Mouse (Mus musculus) CH12.LX (cell line): ENCODE results near the gene Cela1. TPM values are rescaled to one million over a fixed set of nuclear protein-coding genes. Genes with fewer than 3 reads are reported as not detected.

ENCODE experiments used
- DNase-seq: peaks from one replicate; pipeline ENCODE4 v3.0.0-alpha.2; 2013; ENCODE audit errors: extremely low read depth
- H3K27ac ChIP-seq: 2 replicates; pipeline ENCODE4 v1.5.1; 2012; ENCODE audit warnings: low read depth, mild to moderate bottlenecking, control low read depth, moderate library complexity; ENCODE audit not compliant: insufficient read depth
- H3K27me3 ChIP-seq: replicated peaks from 2 replicates; pipeline ENCODE3; 2012; ENCODE audit warnings: inconsistent platforms
- H3K36me3 ChIP-seq, 2 experiments: replicated peaks in 1 of 2; 2 replicates each; pipeline versions ENCODE3 to v1.6.1; 2012; ENCODE audit warnings: inconsistent platforms in 1 of 2, low read length in 1 of 2, mild to moderate bottlenecking in 1 of 2, mixed read lengths in 1 of 2, moderate library complexity in 1 of 2; ENCODE audit not compliant: control insufficient read depth in 1 of 2, insufficient read depth in 1 of 2
- H3K4me1 ChIP-seq, 2 experiments: 2 replicates each; pipeline ENCODE4 v1.6.1; 2012; ENCODE audit warnings: inconsistent platforms in 1 of 2, moderate library complexity in 1 of 2; ENCODE audit not compliant: insufficient read depth in 2 of 2, control insufficient read depth in 1 of 2
- H3K4me2 ChIP-seq: 2 replicates; pipeline ENCODE4 v1.6.1; 2012; ENCODE audit warnings: low read depth, mild to moderate bottlenecking, control low read depth; ENCODE audit not compliant: poor library complexity, insufficient read depth, severe bottlenecking
- H3K4me3 ChIP-seq, 3 experiments: fragments of 150-350 bp in 1 of 3; sonication (generic) in 1 of 3; replicated peaks in 1 of 3; 2 replicates each; pipeline versions ENCODE3 to v1.5.1; 2011 to 2012; ENCODE audit warnings: low read depth in 2 of 3, low read length in 2 of 3, mild to moderate bottlenecking in 2 of 3, moderate library complexity in 2 of 3, control low read depth in 1 of 3, improper control_type of control experiment in 1 of 3, inconsistent platforms in 1 of 3, mixed read lengths in 1 of 3; ENCODE audit not compliant: poor library complexity in 1 of 3
- H3K79me2 ChIP-seq: replicated peaks from 2 replicates; pipeline ENCODE4 v1.6.1; 2012; ENCODE audit warnings: mild to moderate bottlenecking, moderate library complexity; ENCODE audit not compliant: control insufficient read depth, poor library complexity, insufficient read depth, severe bottlenecking; ENCODE audit errors: extremely low read depth
- H3K9ac ChIP-seq: 2 replicates; pipeline ENCODE4 v1.6.1; 2012; ENCODE audit warnings: low read depth, mild to moderate bottlenecking, control low read depth, moderate library complexity; ENCODE audit not compliant: insufficient read depth
- H3K9me3 ChIP-seq: replicated peaks from 2 replicates; pipeline ENCODE3; 2012; ENCODE audit warnings: low read length, inconsistent platforms, mixed read lengths
- BHLHE40 ChIP-seq: IDR thresholded peaks from 2 replicates; pipeline ENCODE4 v1.6.1; 2011; ENCODE audit warnings: mild to moderate bottlenecking, low read depth, low read length, improper control_type of control experiment
- CHD1 ChIP-seq: IDR thresholded peaks from 2 replicates; pipeline ENCODE4 v1.6.1; 2012; ENCODE audit warnings: low read depth, low read length, improper control_type of control experiment, inconsistent platforms
- CTCF ChIP-seq, 2 experiments: IDR thresholded peaks in 1 of 2; conservative IDR thresholded peaks in 1 of 2; 2 replicates each; pipeline ENCODE4 v1.5.1; 2011 to 2012; ENCODE audit warnings: low read depth in 2 of 2, low read length in 2 of 2, improper control_type of control experiment in 1 of 2, inconsistent platforms in 1 of 2, mild to moderate bottlenecking in 1 of 2, moderate library complexity in 1 of 2
- ELF1 ChIP-seq: IDR thresholded peaks from 2 replicates; pipeline ENCODE4 v1.6.1; 2014; ENCODE audit warnings: low read depth, mild to moderate bottlenecking, inconsistent platforms, low read length, improper control_type of control experiment
- ETS1 ChIP-seq: conservative IDR thresholded peaks from 2 replicates; pipeline ENCODE4 v1.6.1; 2012; ENCODE audit warnings: low read depth, mild to moderate bottlenecking, inconsistent platforms, low read length, improper control_type of control experiment, moderate library complexity
- JUN ChIP-seq: IDR thresholded peaks from 2 replicates; pipeline ENCODE4 v1.6.1; 2011; ENCODE audit warnings: low read depth, mild to moderate bottlenecking, low read length, improper control_type of control experiment, moderate library complexity; ENCODE audit not compliant: insufficient read depth
- JUND ChIP-seq: conservative IDR thresholded peaks from 2 replicates; pipeline ENCODE4 v1.6.1; 2011; ENCODE audit warnings: low read depth, low read length, improper control_type of control experiment
- KAT2A ChIP-seq: IDR thresholded peaks from 2 replicates; pipeline ENCODE4 v1.6.1; 2012; ENCODE audit warnings: low read length, improper control_type of control experiment, inconsistent platforms; ENCODE audit not compliant: insufficient replicate concordance
- MEF2A ChIP-seq: IDR thresholded peaks from 2 replicates; pipeline ENCODE4 v1.6.1; 2014; ENCODE audit warnings: low read depth, mild to moderate bottlenecking, inconsistent platforms, low read length, improper control_type of control experiment, borderline replicate concordance
- MXI1 ChIP-seq: IDR thresholded peaks from 2 replicates; pipeline ENCODE4 v1.6.1; 2011; ENCODE audit warnings: mild to moderate bottlenecking, low read depth, low read length, improper control_type of control experiment
- MYC ChIP-seq: IDR thresholded peaks from 2 replicates; pipeline ENCODE4 v1.6.1; 2011; ENCODE audit warnings: low read depth, mild to moderate bottlenecking, improper control_type of control experiment, low read length
- NELFE ChIP-seq: IDR thresholded peaks from 2 replicates; pipeline ENCODE4 v1.6.1; 2011; ENCODE audit warnings: low read depth, low read length, improper control_type of control experiment
- PAX5 ChIP-seq: IDR thresholded peaks from 2 replicates; pipeline ENCODE4 v1.6.1; 2012; ENCODE audit warnings: low read length, inconsistent platforms, mixed read lengths
- POLR2A ChIP-seq: IDR thresholded peaks from 2 replicates; pipeline ENCODE4 v1.6.1; 2011; ENCODE audit warnings: low read depth, mild to moderate bottlenecking, improper control_type of control experiment, low read length
- POLR2AphosphoS2 ChIP-seq: IDR thresholded peaks from 2 replicates; pipeline ENCODE4 v1.6.1; 2011; ENCODE audit warnings: low read depth, low read length, improper control_type of control experiment
- RAD21 ChIP-seq: IDR thresholded peaks from 2 replicates; pipeline ENCODE4 v1.6.1; 2011; ENCODE audit warnings: low read depth, mild to moderate bottlenecking, low read length, improper control_type of control experiment, moderate library complexity
- SMC3 ChIP-seq: IDR thresholded peaks from 2 replicates; pipeline ENCODE4 v1.6.1; 2011; ENCODE audit warnings: low read depth, low read length, improper control_type of control experiment
- TBP ChIP-seq: conservative IDR thresholded peaks from 2 replicates; pipeline ENCODE4 v1.6.1; 2011; ENCODE audit warnings: low read depth, low read length, improper control_type of control experiment
- TCF12 ChIP-seq: IDR thresholded peaks from 2 replicates; pipeline ENCODE4 v1.6.1; 2014; ENCODE audit warnings: low read depth, mild to moderate bottlenecking, inconsistent platforms, low read length, improper control_type of control experiment
- UBTF ChIP-seq: IDR thresholded peaks from 2 replicates; pipeline ENCODE4 v1.6.1; 2012; ENCODE audit warnings: low read depth, mild to moderate bottlenecking, inconsistent platforms, low read length, improper control_type of control experiment, moderate library complexity
- USF2 ChIP-seq: conservative IDR thresholded peaks from 2 replicates; pipeline ENCODE4 v1.6.1; 2011; ENCODE audit warnings: low read depth, low read length, improper control_type of control experiment
- ZC3H11A ChIP-seq: IDR thresholded peaks from 2 replicates; pipeline ENCODE4 v1.6.1; 2012; ENCODE audit warnings: low read depth, mild to moderate bottlenecking, inconsistent platforms, low read length, improper control_type of control experiment
- ZKSCAN1 ChIP-seq: IDR thresholded peaks from 2 replicates; pipeline ENCODE4 v1.6.1; 2012; ENCODE audit warnings: low read depth, inconsistent platforms, low read length, improper control_type of control experiment, borderline replicate concordance
- ZMIZ1 ChIP-seq: IDR thresholded peaks from 2 replicates; pipeline ENCODE4 v1.6.1; 2012; ENCODE audit warnings: low read depth, mild to moderate bottlenecking, inconsistent platforms, low read length, improper control_type of control experiment
- ZNF384 ChIP-seq: IDR thresholded peaks from 2 replicates; pipeline ENCODE4 v1.6.1; 2012; ENCODE audit warnings: low read depth, low read length, improper control_type of control experiment, inconsistent platforms
- dilution Hi-C: fragments of 300-500 bp; cut with MboI; formaldehyde crosslinking; loops from 2 replicates; pipeline ENCODE4 v1.14.3; 2020; ENCODE audit warnings: low sequenced_read_pairs; ENCODE audit not compliant: extremely low pct_unique_long_range_greater_than_20kb, extremely low pct_ligation_motif_present
- in situ Hi-C: fragments of 300-500 bp; cut with MboI; formaldehyde crosslinking; loops from 3 replicates; pipeline ENCODE4 v1.14.3; 2019; ENCODE audit warnings: low sequenced_read_pairs, low pct_ligation_motif_present, low pct_unique_long_range_greater_than_20kb, mixed read lengths
- polyA plus RNA-seq: library from polyadenylated mRNA; unstranded; fragments of >175 nt; gene quantifications from 2 replicates; pipeline ENCODE4 v1.2.1, GENCODE M21; 2012; ENCODE audit warnings: low read depth; ENCODE audit not compliant: insufficient read length
- total RNA-seq, 2 experiments: library from RNA; depleted of rRNA; stranded (reverse); fragments of 300-350 nt in 1 of 2; fragments of >200 nt in 1 of 2; gene quantifications; 2 replicates each; pipeline ENCODE4 v1.2.3; 2012 to 2014

Gene Cela1
- total and polyA plus RNA-seq, 3 experiments, result 1.3 to 4.8 (median 3.3) TPM

DNA sequence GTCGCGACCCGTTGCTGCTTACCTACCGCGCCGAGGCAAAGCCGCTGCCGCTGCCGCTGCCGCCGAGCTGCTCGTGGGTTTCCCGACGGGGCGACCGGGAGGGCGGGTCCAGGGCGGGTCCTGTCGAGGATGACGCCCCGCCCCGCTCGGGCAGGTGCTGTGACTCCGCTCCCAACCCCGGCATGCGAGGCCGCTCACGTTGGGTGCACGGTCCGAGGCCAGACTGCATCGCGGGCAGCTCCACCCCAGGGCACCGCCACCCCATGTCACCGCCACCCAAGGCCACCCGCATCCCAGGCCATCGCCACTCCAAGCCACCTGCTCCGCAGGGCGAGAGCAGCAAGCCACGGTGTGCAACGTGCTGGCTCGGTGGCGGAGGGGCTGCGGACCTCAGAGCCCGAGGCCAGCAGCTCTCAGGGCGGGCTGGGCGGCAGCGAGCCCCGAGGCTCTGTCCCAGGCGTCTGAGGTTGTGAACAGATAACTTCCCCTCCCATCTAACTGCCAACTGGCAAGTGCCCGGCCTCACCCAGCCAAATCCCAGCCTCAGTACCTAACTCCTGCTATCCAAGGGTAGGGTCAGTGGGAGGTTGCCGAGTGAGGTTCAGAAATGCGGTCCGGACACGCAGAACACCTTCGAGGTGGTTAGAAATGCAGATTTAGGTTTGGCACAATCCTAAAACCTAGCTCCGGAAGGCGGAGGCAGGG, 41.7 kb upstream of the Cela1 start, which contains the start of gene Galnt6:
TSS of gene Galnt6 (minus strand) at position 96 of the 705 bp plus-strand sequence.
- Histone ChIP-seq H3K4me1 (peaks cover 22 to 49% of the 10 kb centered on the region in 2 experiments), H3K4me3 (peak within 1 kb of the TSS in 2 of 3 experiments; percentile 24 to 47), H3K36me3 (peaks cover 13 to 48% of the 10 kb centered on the region in 2 experiments), H3K79me2 (no peaks in the 10 kb centered on the region), H3K27me3 (no peaks in the 10 kb centered on the region), H3K9ac (peak within 1 kb of the TSS; percentile 29), H3K4me2 (peak within 1 kb of the TSS; percentile 52), H3K27ac (no peak within 1 kb of the TSS), H3K9me3 (peaks cover 5% of the 10 kb centered on the region)
- dilution Hi-C loops (no loop called here), in situ Hi-C loops (no loop called here)
- DNase-seq, result no peak
- no peak for TF ChIP-seq ELF1
- no peak for TF ChIP-seq TBP
- no peak for TF ChIP-seq JUND
- no peak for TF ChIP-seq USF2
- no peak for TF ChIP-seq MXI1
- no peak for TF ChIP-seq KAT2A
- no peak for TF ChIP-seq ZKSCAN1
- no peak for TF ChIP-seq RAD21
- TF ChIP-seq CHD1, result no peak
- no peak for TF ChIP-seq CTCF (conservative IDR thresholded peaks at IDR 0.05 in 1 of 2, IDR thresholded peaks at IDR 0.05 in 1 of 2; ENCODE audit: low read depth in 2 of 2, low read length in 2 of 2)
- no peak for TF ChIP-seq UBTF
- no peak for TF ChIP-seq BHLHE40
- TF ChIP-seq PAX5, result no peak
- TF ChIP-seq POLR2AphosphoS2, result no peak
- no peak for TF ChIP-seq ZMIZ1
- TF ChIP-seq ZC3H11A, result no peak
- no peak for TF ChIP-seq MEF2A
- no peak for TF ChIP-seq ZNF384
- no peak for TF ChIP-seq TCF12

GRCm38 (mm10) chr15:100728586-100728985, 40.9 kb upstream of the Cela1 start:
- Histone ChIP-seq H3K27me3 (no peaks in the 10 kb centered on the region), H3K36me3 (peaks cover 13 to 53% of the 10 kb centered on the region in 2 experiments), H3K27ac (no peak overlapping the region), H3K4me3 (peak overlapping the region in 2 of 3 experiments; percentile 24 to 47), H3K79me2 (no peaks in the 10 kb centered on the region), H3K4me1 (peaks cover 22 to 49% of the 10 kb centered on the region in 2 experiments), H3K9me3 (peaks cover 5% of the 10 kb centered on the region), H3K9ac (peak overlapping the region; percentile 29), H3K4me2 (peak overlapping the region; percentile 52)
- TF ChIP-seq NELFE, result 0 out of 2 replicates have a peak, but pooled peaks have one; percentile 18
- TF ChIP-seq BHLHE40, result peak; percentile 54
- TF ChIP-seq MYC, result 0 out of 2 replicates have a peak, but pooled peaks have one; percentile 29
- no peak for TF ChIP-seq POLR2A
- TF ChIP-seq ELF1, result peak; percentile 47; the same call in 1 of the 2 replicates
- 0 out of 2 replicates have a peak, but pooled peaks have one; percentile 32 for TF ChIP-seq ETS1
- no peak for TF ChIP-seq SMC3
- TF ChIP-seq JUN, result no peak
- dilution Hi-C loops (no loop called here), in situ Hi-C loops (no loop called here)
- peak; percentile 40 for DNase-seq
